Mouse (Mus musculus) lung, embryonic 14.5 days (tissue): ENCODE results near the gene Rxfp4. TPM values are rescaled to one million over a fixed set of nuclear protein-coding genes. Genes with fewer than 3 reads are reported as not detected.

Experiments used
- ATAC-seq: fragments of 200-750 bp; cut with Nextera tagmentation; 2 replicates; pipeline ENCODE4 v1.8.0; 2017; ENCODE audit warnings: mild to moderate bottlenecking, moderate TSS enrichment, moderate library complexity; ENCODE audit not compliant: insufficient read depth
- DNase-seq: peaks from one replicate; pipeline ENCODE4 v3.0.0-alpha.2; 2015
- H3K27ac ChIP-seq: fragments of 300-500 bp; sonication (generic); 2 replicates; pipeline ENCODE4 v1.5.1; 2014; ENCODE audit warnings: low read depth, mild to moderate bottlenecking, moderate library complexity
- H3K27me3 ChIP-seq: fragments of 300-500 bp; sonication (generic); 2 replicates; pipeline ENCODE4 v1.6.1; 2014; ENCODE audit warnings: low read length, control low read depth; ENCODE audit not compliant: insufficient read depth
- H3K36me3 ChIP-seq: fragments of 300-500 bp; sonication (generic); 2 replicates; pipeline ENCODE4 v1.6.1; 2014; ENCODE audit warnings: control low read depth; ENCODE audit not compliant: insufficient read depth
- H3K4me1 ChIP-seq: fragments of 300-500 bp; sonication (generic); 2 replicates; pipeline ENCODE4 v1.6.1; 2014; ENCODE audit warnings: antibody characterized with exemption, control low read depth; ENCODE audit not compliant: insufficient read depth
- H3K4me2 ChIP-seq: fragments of 300-500 bp; sonication (generic); 2 replicates; pipeline ENCODE4 v1.6.1; 2014; ENCODE audit warnings: mild to moderate bottlenecking
- H3K4me3 ChIP-seq: fragments of 300-500 bp; sonication (generic); 2 replicates; pipeline ENCODE4 v1.5.1; 2014; ENCODE audit warnings: low read depth, low read length
- H3K9ac ChIP-seq: fragments of 300-500 bp; sonication (generic); 2 replicates; pipeline ENCODE4 v1.6.1; 2014
- H3K9me3 ChIP-seq: fragments of 300-500 bp; sonication (generic); 2 replicates; pipeline ENCODE4 v1.6.1; 2016; ENCODE audit warnings: low read depth, low read length, control low read depth
- CTCF ChIP-seq: IDR thresholded peaks from 2 replicates; pipeline ENCODE4 v1.5.1; 2016; ENCODE audit warnings: antibody characterized with exemption, low read depth
- WGBS: fragments of 180-500 bp; shearing (Covaris S2); extraction: QIAGEN DNeasy Blood & Tissue Kit; methylation state at CpG from one replicate; pipeline ENCODE4 v1.1.7; 2014; 5-methylcytosine and 5-hydroxymethylcytosine counted together
- polyA plus RNA-seq: library from polyadenylated mRNA; unstranded; fragments of >200 nt; fragmentation: Nextera tagmentation; extraction: Ambion mirVana; gene quantifications from 2 replicates; pipeline ENCODE4 v1.2.1, GENCODE M21; 2014

Gene Rxfp4
- polyA plus RNA-seq, 1 experiment from 2014 or later: not detected

DNA sequence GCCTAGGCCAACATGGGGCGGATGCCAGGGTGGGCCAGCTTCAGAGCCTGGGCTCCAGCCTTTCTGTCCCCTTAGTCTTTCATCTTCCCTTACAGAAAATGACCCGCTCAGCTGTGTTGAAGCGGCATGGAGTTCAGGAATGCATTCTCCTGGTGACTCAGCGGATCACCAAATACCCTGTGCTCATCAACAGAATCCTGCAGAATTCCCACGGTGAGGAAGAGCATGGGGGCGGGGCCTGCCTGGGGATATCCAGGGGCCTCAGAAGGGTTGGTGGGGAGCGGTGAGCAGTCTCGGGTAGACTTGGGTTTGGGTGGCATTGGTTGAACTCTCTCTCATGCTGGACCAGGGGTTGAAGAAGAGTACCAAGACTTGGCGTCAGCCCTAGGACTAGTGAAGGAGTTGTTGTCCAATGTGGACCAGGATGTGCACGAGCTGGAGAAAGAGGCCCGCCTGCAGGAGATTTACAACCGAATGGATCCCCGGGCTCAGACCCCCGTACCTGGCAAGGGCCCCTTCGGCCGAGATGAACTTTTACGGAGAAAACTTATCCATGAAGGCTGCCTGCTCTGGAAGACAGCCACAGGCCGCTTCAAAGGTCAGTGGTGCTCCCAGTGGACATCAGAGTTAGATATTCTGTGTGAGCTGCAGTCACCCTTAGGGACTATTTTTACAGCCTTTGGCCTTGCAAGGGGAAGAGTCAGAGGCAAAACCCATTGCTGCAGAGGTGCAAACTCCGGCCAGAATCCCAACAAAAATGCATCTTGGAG is 17.3 kb downstream of the Rxfp4 start:
- H3K9me3 ChIP-seq: no peaks in the 10 kb centered on the region

DNA sequence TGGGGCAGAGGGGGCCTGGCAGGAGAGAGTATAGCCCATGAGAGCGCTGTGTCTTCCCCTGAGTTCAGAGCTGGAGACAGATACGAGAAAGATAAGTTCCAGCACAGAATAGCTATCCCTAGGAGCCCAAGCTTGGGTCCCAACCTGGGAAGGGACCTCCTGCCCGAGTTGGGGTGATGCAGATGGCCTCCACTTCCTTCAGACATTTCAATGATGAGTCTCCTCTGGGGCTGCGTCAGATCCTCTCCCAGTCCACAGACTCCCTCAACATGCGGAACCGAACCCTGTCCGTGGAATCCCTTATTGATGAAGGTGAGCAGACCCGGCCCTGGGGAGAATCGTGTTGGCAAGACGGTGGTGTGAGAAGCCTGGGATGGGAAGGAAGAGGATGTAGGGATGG is 19.9 kb downstream of the Rxfp4 start:
- H3K9ac ChIP-seq: no peak overlapping the region
- H3K9me3 ChIP-seq: no peaks in the 10 kb centered on the region
- DNase-seq: no peak
- no peak overlapping the region for H3K27ac ChIP-seq
- H3K36me3 ChIP-seq: peaks cover 91% of the 10 kb centered on the region
- H3K27me3 ChIP-seq: no peaks in the 10 kb centered on the region
- ATAC-seq: no peak
- no peak overlapping the region for H3K4me3 ChIP-seq
- 96% methylated on average over 10 of the region's 10 CpGs for WGBS
- no peak for TF ChIP-seq CTCF
- no peak overlapping the region for H3K4me2 ChIP-seq
- peaks cover 5% of the 10 kb centered on the region; the same call in 1 of the 2 replicates for H3K4me1 ChIP-seq

More for the DNA sequence above, 17.3 kb downstream of the Rxfp4 start:
- no peak for TF ChIP-seq CTCF
- Histone ChIP-seq H3K27me3 (no peaks in the 10 kb centered on the region), H3K4me2 (no peak overlapping the region), H3K27ac (no peak overlapping the region), H3K4me3 (no peak overlapping the region), H3K4me1 (no peaks in the 10 kb centered on the region), H3K9ac (no peak overlapping the region), H3K36me3 (peaks cover 98% of the 10 kb centered on the region)
- ATAC-seq: no peak
- DNase-seq: no peak
- WGBS: 91% methylated on average over 19 of the region's 19 CpGs

GRCm38 (mm10) chr3:88631921-88632587 is 20.9 kb downstream of the Rxfp4 start:
- Histone ChIP-seq H3K9ac (no peak overlapping the region), H3K27me3 (no peaks in the 10 kb centered on the region), H3K4me3 (no peak overlapping the region), H3K4me2 (no peak overlapping the region), H3K27ac (no peak overlapping the region), H3K4me1 (peaks cover 5% of the 10 kb centered on the region; the same call in 1 of the 2 replicates), H3K9me3 (no peaks in the 10 kb centered on the region), H3K36me3 (peaks cover 91% of the 10 kb centered on the region)
- no peak for ATAC-seq
- 67% methylated on average over 12 of the region's 12 CpGs for WGBS
- peak; percentile 70 for TF ChIP-seq CTCF
- peak; percentile 72 for DNase-seq

DNA sequence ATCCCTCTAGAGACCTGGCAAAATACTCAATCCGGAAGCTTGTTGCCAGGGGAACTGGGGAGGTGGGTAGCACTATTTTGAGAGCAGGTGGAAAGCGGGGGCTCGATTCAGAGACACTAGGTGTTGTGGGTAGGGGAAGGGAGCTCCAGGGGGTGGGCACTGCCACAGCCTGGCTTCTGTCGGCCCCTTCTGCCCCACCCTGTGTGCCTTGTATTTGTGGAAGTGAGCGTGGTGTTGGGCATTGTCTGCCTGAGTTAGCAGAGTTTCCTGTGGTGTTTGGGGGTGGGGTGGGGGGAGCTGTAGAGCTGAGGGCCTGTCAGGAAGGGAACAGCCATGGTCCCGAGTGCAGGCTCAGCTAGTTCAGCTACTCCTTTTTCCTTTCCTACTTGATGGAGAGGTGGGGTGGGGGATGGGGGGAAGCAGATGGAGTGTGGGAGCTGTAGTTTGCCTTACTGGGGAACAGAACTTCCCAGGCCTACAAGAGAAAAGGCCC is 22.0 kb downstream of the Rxfp4 start:
- H3K9ac ChIP-seq: no peak overlapping the region
- H3K4me2 ChIP-seq: no peak overlapping the region
- WGBS: 57% methylated on average over 6 of the region's 6 CpGs
- no peak overlapping the region for H3K4me3 ChIP-seq
- ATAC-seq (0 out of 2 replicates have a peak, but pooled peaks have one; percentile 32), DNase-seq (peak; percentile 31)
- no peak overlapping the region for H3K27ac ChIP-seq
- H3K27me3 ChIP-seq: no peaks in the 10 kb centered on the region
- TF ChIP-seq CTCF: no peak
- no peaks in the 10 kb centered on the region for H3K9me3 ChIP-seq
- peaks cover 5% of the 10 kb centered on the region; the same call in 1 of the 2 replicates for H3K4me1 ChIP-seq
- peaks cover 86% of the 10 kb centered on the region for H3K36me3 ChIP-seq

GRCm38 (mm10) chr3:88630018-88630417 is 22.9 kb downstream of the Rxfp4 start:
- peaks cover 8% of the 10 kb centered on the region for H3K4me1 ChIP-seq
- no peak overlapping the region for H3K4me2 ChIP-seq
- ATAC-seq: no peak
- H3K27ac ChIP-seq: peak overlapping the region; percentile 6; the same call in 1 of the 2 replicates
- peaks cover 86% of the 10 kb centered on the region for H3K36me3 ChIP-seq
- no peaks in the 10 kb centered on the region for H3K27me3 ChIP-seq
- no peak overlapping the region for H3K4me3 ChIP-seq
- no peak for DNase-seq
- no peak overlapping the region for H3K9ac ChIP-seq
- H3K9me3 ChIP-seq: no peaks in the 10 kb centered on the region
- 65% methylated on average over 9 of the region's 9 CpGs for WGBS
- TF ChIP-seq CTCF: no peak

GRCm38 (mm10) chr3:88629244-88629643 is 23.7 kb downstream of the Rxfp4 start:
- H3K4me2 ChIP-seq: no peak overlapping the region
- H3K9ac ChIP-seq: no peak overlapping the region
- no peaks in the 10 kb centered on the region for H3K9me3 ChIP-seq
- TF ChIP-seq CTCF: no peak
- no peak overlapping the region for H3K4me3 ChIP-seq
- peaks cover 16% of the 10 kb centered on the region for H3K4me1 ChIP-seq
- no peaks in the 10 kb centered on the region for H3K27me3 ChIP-seq
- H3K27ac ChIP-seq: peak overlapping the region; percentile 50; the same call in 1 of the 2 replicates
- ATAC-seq: peak; percentile 15; the same call in 1 of the 2 replicates
- H3K36me3 ChIP-seq: peaks cover 86% of the 10 kb centered on the region
- 63% methylated on average over 13 of the region's 13 CpGs for WGBS
- DNase-seq: no peak

DNA sequence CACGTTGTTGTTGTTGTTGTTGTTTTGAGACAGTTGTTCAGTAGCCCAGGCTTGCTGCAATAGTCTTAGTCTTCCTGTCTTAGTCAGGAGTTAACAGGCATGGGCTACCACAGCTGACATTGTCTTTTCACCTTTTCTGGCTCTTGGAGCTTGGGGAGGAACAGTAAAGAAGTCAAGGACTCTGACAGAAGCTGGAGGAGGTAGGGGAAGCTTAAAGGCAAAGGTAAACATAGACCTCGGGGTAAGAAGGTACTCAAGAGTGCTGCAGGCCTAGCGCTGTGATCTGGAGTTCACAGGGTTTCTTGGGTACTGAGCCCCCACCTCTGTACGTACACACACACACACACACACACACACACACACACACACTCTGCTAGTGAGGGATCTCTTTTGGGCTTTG is 24.2 kb downstream of the Rxfp4 start:
- Histone ChIP-seq H3K9ac (no peak overlapping the region), H3K4me2 (no peak overlapping the region), H3K36me3 (peaks cover 82% of the 10 kb centered on the region), H3K4me1 (peaks cover 21% of the 10 kb centered on the region), H3K27ac (no peak overlapping the region), H3K9me3 (no peaks in the 10 kb centered on the region), H3K27me3 (no peaks in the 10 kb centered on the region), H3K4me3 (no peak overlapping the region)
- WGBS: 48% methylated on average over 4 of the region's 4 CpGs
- ATAC-seq (peak; percentile 8; the same call in 1 of the 2 replicates), DNase-seq (no peak)
- TF ChIP-seq CTCF: no peak
